ENCODE assay signal across 9 mouse cellular contexts in genomic region chr6:143373686-143374273, GRCm38 (mm10).
DNase-seq lines count a peak whose midpoint lies in the region; ATAC-seq and TF ChIP-seq lines count a peak whose summit lies in the region.
"Had no signal": no experiment of that assay in that cellular context is flagged by ENCODE, and none has a peak within 500 bp of the region (broad histone marks: within the 10 kb centered on the region; RNA-seq: fewer than 3 reads in every experiment).

No protein-coding gene starts in this region.

- no peaks in the 10 kb centered on the region for H3K27me3 ChIP-seq in intestine, embryonic 15.5 days (replicated peaks)
- H3K27me3 ChIP-seq in limb, embryonic 10.5 days (ENCODE audit: low read depth, poor library complexity, severe bottlenecking), result no peaks in the 10 kb centered on the region
- no peaks in the 10 kb centered on the region for H3K27me3 ChIP-seq in midbrain, postnatal 0 days (ENCODE audit: insufficient read depth, low read length)
- H3K27me3 ChIP-seq in stomach, embryonic 15.5 days (replicated peaks), result no peaks in the 10 kb centered on the region

- DNase-seq in spleen, adult 18-20 months, result peak; percentile 8 to 43
- no peak for DNase-seq in spleen, adult 12 weeks (ENCODE audit: low spot score)
- DNase-seq in cerebellum, adult 9-11 months, result peak; percentile 39
- peak; percentile 75 for DNase-seq in limb, embryonic 10.5 days (ENCODE audit: low spot score)
- DNase-seq in midbrain, postnatal 0 days (ENCODE audit: low spot score), result peak; percentile 66

- WGBS in intestine, embryonic 15.5 days, result 59% methylated on average over 15 of the region's 15 CpGs
- 55% methylated on average over 15 of the region's 15 CpGs for WGBS in limb, embryonic 10.5 days
- WGBS in midbrain, postnatal 0 days, result 64% methylated on average over 15 of the region's 15 CpGs
- 58% methylated on average over 15 of the region's 15 CpGs for WGBS in stomach, embryonic 15.5 days

- no peak overlapping the region for H3K9ac ChIP-seq in intestine, embryonic 15.5 days
- H3K9ac ChIP-seq in midbrain, postnatal 0 days (replicated peaks; ENCODE audit: low read length, poor library complexity, severe bottlenecking), result no peak overlapping the region
- H3K9ac ChIP-seq in stomach, embryonic 15.5 days, result no peak overlapping the region

- peak; percentile 89 for ATAC-seq in frontal cortex, adult (ENCODE audit: low TSS enrichment)
- ATAC-seq in intestine, embryonic 15.5 days, result peak; percentile 62; the same call in 1 of the 2 replicates
- no peak for ATAC-seq in midbrain, postnatal 0 days (ENCODE audit: low FRiP score)
- peak; percentile 50; the same call in 1 of the 2 replicates for ATAC-seq in stomach, embryonic 15.5 days (ENCODE audit: insufficient read depth, low FRiP score, low read depth)

- no peak overlapping the region for H3K4me2 ChIP-seq in intestine, embryonic 15.5 days (replicated peaks)
- H3K4me2 ChIP-seq in midbrain, postnatal 0 days (ENCODE audit: low read depth, low read length, poor library complexity, severe bottlenecking), result no peak overlapping the region
- H3K4me2 ChIP-seq in stomach, embryonic 15.5 days, result no peak overlapping the region

- no peak overlapping the region for H3K4me3 ChIP-seq in intestine, embryonic 15.5 days (replicated peaks)
- H3K4me3 ChIP-seq in limb, embryonic 10.5 days, result no peak overlapping the region
- H3K4me3 ChIP-seq in midbrain, postnatal 0 days (ENCODE audit: low read depth, low read length), result no peak overlapping the region
- no peak overlapping the region for H3K4me3 ChIP-seq in stomach, embryonic 15.5 days (replicated peaks)
- H3K4me3 ChIP-seq: myocyte had no signal

- TF ChIP-seq CTCF in midbrain, postnatal 0 days (IDR thresholded peaks at IDR 0.05), result peak; percentile 79

- H3K36me3 ChIP-seq in intestine, embryonic 15.5 days, result no peaks in the 10 kb centered on the region
- H3K36me3 ChIP-seq in limb, embryonic 10.5 days, result no peaks in the 10 kb centered on the region
- H3K36me3 ChIP-seq in midbrain, postnatal 0 days (ENCODE audit: insufficient read depth, low read length), result no peaks in the 10 kb centered on the region
- no peaks in the 10 kb centered on the region for H3K36me3 ChIP-seq in stomach, embryonic 15.5 days

- no peak overlapping the region for H3K27ac ChIP-seq in intestine, embryonic 15.5 days
- H3K27ac ChIP-seq in limb, embryonic 10.5 days, result no peak overlapping the region; the same call in 1 of the 2 replicates
- H3K27ac ChIP-seq in midbrain, postnatal 0 days (ENCODE audit: low read depth, low read length), result no peak overlapping the region
- no peak overlapping the region for H3K27ac ChIP-seq in stomach, embryonic 15.5 days

- H3K4me1 ChIP-seq in intestine, embryonic 15.5 days (replicated peaks), result no peaks in the 10 kb centered on the region
- peaks cover 7% of the 10 kb centered on the region for H3K4me1 ChIP-seq in limb, embryonic 10.5 days
- no peaks in the 10 kb centered on the region for H3K4me1 ChIP-seq in midbrain, postnatal 0 days (ENCODE audit: insufficient read depth, low read length)
- H3K4me1 ChIP-seq in stomach, embryonic 15.5 days, result no peaks in the 10 kb centered on the region

- no peaks in the 10 kb centered on the region for H3K9me3 ChIP-seq in intestine, embryonic 15.5 days
- H3K9me3 ChIP-seq in limb, embryonic 10.5 days (replicated peaks), result no peaks in the 10 kb centered on the region
- H3K9me3 ChIP-seq in midbrain, postnatal 0 days (ENCODE audit: low read length), result no peaks in the 10 kb centered on the region
- no peaks in the 10 kb centered on the region for H3K9me3 ChIP-seq in stomach, embryonic 15.5 days
